Mouse (Mus musculus): ENCODE data around the gene AU022252.

Gene AU022252

DNA sequence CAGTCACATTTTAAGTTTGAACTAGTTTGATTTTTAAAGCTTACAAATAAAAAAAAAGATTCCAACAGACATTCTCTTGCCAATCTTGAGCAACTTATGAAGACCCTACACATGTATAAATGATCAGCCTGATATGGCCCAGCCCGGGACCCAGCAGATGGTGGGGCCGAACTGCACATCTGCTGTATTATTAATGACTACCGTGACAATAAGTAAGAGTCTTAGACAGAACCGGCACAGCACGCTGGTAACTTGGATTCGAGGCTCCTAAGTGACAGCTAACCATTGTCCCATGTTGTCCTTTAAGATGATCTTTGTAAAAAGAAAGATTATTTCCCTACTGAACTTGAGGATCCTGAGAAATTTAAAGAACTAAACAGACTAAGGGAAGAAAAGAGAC is 43.1 kb downstream of the AU022252 start:
- DNase-seq (ENCODE audit: low spot score in 2 of 2) = no peak

- DNase-seq (ENCODE audit: low spot score in 2 of 2) = no peak
These were observed 44.3 kb downstream of the AU022252 start for GRCm38 (mm10) chr4:119188060-119188785.

- no peak for DNase-seq (ENCODE audit: low spot score in 2 of 2)
These were observed 46.7 kb downstream of the AU022252 start for GRCm38 (mm10) chr4:119185771-119186170.

- no peak for DNase-seq (ENCODE audit: low spot score in 2 of 2)
These were observed 49.0 kb downstream of the AU022252 start for GRCm38 (mm10) chr4:119183525-119183924.

GRCm38 (mm10) chr4:119181456-119181855 is 51.1 kb downstream of the AU022252 start:
- DNase-seq (ENCODE audit: low spot score in 2 of 2) = no peak

DNA sequence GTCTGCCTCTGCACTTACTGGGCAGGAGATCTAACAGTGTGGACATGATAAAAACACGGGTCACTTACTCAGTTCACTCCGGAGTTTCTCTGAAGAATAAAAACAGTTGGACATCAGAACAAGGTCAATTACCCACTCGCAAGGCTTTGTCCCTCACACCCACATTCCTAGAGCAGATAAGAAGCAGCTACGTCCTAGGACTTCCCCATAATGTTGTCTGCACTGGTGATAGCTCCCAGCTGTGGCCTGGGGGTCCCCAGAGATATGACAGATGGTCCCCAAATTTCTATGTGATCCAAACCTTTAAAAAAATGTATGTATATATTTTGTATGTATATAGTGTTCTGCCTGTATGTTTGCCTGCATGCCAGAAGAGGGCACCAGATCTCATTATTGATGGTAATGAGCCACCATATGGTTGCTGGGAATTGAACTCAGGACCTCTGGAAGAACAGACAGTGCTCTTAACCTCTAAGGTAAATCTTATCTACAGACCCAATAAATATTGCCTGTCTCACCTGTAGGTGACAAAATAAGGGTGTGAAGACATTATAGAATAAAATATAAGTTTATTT is 52.3 kb downstream of the AU022252 start:
- no peak for DNase-seq (ENCODE audit: low spot score in 2 of 2)

DNA sequence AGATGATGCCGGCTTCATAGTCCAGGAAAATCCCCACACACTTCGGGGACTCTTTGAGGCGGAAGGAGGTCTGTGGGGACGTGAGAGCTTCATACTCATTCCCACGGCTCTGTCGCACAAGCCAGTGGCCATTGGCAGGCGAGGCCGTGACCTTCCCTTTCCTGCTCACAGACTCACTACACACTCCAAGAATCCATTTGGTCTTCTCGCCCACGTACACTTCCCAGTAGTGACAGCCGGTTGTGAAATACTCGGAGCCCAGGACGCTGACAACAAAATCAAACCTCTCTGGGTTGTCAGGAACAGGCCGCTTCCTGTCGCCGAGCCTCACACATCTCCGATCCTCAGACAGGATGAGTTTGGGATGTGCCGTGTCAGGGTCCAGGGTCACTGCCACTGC is 54.2 kb downstream of the AU022252 start:
- no peak for DNase-seq (ENCODE audit: low spot score in 2 of 2)

DNA sequence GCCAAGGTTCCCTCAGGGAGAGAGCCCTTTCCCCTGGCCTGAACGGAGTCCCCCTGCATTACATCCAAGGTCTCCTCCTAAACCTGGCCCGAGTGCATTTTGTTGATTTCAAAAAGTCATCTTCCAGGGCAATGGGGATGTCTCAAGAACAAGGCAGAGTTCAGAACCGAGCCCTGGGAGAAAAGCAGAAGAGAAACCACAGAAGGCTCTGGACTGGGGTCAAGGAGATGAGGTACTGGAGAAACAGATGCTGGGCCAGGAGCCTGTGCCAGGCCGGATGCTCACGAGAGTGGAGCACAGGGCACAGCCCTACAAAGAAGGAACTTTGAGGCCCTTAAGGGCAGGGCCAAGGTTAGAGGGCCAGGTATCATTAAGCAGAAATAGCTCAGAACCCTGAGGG is 54.8 kb downstream of the AU022252 start:
- DNase-seq (ENCODE audit: low spot score in 2 of 2) = no peak

DNA sequence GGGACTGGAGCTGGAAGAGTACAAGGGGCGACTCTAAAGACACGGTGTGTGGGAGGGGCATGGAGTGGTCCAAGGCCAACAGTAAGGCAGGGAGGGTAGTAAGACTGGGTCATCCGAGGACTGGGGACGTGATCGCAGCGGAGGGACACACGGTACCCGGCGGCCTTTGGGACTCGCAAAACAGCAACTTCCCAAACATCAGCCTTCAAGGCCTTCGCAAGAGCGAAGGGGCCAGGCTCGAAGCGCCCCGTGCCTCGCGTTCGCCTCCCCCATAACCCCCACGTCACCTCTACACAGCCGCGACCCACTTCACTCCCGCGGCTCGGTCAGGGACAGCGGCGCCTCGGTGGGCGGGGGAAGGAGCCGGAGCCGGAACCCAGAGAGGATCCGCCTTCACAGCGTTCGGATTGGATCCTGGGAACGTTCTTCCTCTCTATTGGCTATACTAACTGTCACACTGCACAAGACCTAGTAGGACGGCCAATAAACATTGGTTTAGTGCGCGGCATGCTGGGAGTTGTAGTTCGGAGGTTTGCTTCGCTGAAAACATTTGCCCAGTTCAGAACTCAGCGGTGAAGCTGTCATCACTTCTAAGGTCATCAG is 58.6 kb downstream of the AU022252 start, which contains the start of gene Zfp691:
TSS of gene Zfp691 (minus strand) at position 345 of the 603 bp plus-strand sequence.
- DNase-seq (ENCODE audit: low spot score in 2 of 2) = peak; percentile 96 to 98

GRCm38 (mm10) chr4:119172919-119173650 is 59.4 kb downstream of the AU022252 start:
- DNase-seq (ENCODE audit: low spot score in 2 of 2) = peak; percentile 36 to 51

- peak; percentile 91 to 93 for DNase-seq (ENCODE audit: low spot score in 2 of 2)
These were observed 64.8 kb downstream of the AU022252 start for GRCm38 (mm10) chr4:119167663-119168062.

GRCm38 (mm10) chr4:119167068-119167467 is 65.4 kb downstream of the AU022252 start:
- DNase-seq (ENCODE audit: low spot score in 2 of 2) = no peak

DNA sequence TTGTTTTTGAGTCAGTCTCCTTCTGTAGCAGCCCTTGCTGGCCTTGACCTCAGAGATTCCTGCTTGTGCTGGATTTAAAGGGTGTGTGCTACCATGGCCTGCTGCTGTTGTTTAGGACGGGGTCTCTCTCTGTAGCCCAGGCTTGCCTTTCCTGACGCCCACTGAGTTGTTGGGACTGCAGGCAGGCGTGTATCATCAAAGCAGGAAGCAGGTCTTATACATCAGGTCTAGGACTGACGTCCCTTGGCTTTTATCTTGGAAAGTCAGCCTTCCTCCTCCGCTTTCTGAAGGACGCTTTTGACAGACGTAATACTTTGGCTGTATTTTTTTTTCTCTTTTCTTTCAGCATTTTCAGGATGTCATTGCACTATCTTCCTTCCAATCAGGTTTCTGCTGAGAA is 66.6 kb downstream of the AU022252 start:
- no peak for DNase-seq (ENCODE audit: low spot score in 2 of 2)

DNA sequence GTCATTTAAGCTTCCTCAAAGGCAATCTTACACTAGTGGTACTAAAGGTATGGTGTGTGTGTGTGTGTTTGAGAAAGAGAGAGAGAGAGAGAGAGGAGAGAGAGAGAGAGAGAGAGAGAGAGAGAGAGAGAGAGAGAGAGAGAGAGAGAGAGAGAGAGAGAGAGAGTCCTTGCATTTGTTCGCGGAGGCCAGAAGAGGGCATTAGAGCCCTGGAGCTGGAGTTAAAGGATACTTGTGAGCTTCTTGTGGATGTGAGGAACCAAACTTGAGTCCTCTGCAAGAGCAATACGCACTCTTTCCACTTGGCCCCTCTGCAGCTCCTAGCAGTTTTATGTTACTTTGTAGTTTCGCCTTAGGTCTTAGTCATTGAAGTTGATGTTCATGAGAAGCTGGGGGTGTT is 69.5 kb downstream of the AU022252 start:
- no peak for DNase-seq (ENCODE audit: low spot score in 2 of 2)

GRCm38 (mm10) chr4:119161358-119161757 is 71.2 kb downstream of the AU022252 start:
- no peak for DNase-seq (ENCODE audit: low spot score in 2 of 2)

GRCm38 (mm10) chr4:119157891-119158290 is 74.6 kb downstream of the AU022252 start:
- DNase-seq (ENCODE audit: low spot score in 2 of 2) = no peak

- DNase-seq (ENCODE audit: low spot score in 2 of 2) = peak; percentile 60 to 64
These were observed 75.3 kb downstream of the AU022252 start for GRCm38 (mm10) chr4:119157186-119157585.

Data from right cerebral cortex, adult 2 months (tissue).